Mouse (Mus musculus): Measurements from ENCODE around the gene Rack1. TPM values are rescaled to one million over a fixed set of nuclear protein-coding genes. Genes with fewer than 3 reads are reported as not detected.
A peak's percentile ranks its signal among the peaks of the same experiment; 100 is the strongest.

Gene Rack1
- total RNA-seq, 2 experiments from 2014 or later: 392 to 429 TPM

DNA sequence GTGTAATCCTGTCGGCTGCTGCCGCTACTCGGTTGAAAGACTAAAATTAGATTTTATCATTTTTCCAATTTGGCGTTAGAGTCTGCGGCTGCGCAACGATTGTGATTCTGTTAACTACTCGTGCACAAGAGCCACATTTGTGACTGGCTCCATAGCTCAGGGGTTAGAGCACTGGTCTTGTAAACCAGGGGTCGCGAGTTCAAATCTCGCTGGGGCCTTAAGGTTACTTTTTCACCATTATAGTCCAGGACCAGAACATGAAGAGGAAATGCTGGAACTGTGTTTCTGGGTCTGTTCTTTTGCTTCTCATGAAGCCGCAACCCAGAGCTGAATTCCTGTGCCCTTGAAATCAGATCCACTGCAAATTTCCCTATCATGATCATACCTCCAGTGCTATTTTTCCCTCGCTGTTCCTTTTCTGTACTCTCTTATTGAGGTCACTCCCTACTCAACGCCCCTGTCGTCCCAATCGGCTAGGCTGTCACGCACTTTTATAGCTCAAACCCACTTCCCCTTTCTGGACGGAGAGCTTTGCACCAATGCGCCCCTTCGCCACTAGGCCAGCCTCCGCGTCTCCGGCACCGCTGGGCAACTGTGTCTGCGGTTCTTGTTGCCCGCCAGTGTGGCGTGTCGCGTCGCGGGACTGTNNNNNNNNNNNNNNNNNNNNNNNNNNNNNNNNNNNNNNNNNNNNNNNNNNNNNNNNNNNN lies 53.5 kb downstream of the Rack1 start:
- peak; percentile 74 for DNase-seq
- intact Hi-C loops (cut with DNase I; ENCODE audit: low total_unique reads): no loop called here

Other genes starting within 250 kb of the Rack1 start
- 10 to 100 TPM; 16.3 to 21.0 TPM for gene Trim41, start 17.0 kb downstream of the Rack1 start, total RNA-seq (2021)
- 100 to 1,000 TPM in 1 of 2 experiments, 10 to 100 TPM in 1; 93.7 to 106 TPM for gene Trim7, start 25.8 kb downstream of the Rack1 start, total RNA-seq (2021)
- gene Gm12184, start 26.3 kb downstream of the Rack1 start, total RNA-seq (2021): 1 to 10 TPM; 2.7 to 3.0 TPM
- gene Irgm1, start 71.4 kb downstream of the Rack1 start, total RNA-seq (2021): 1 to 10 TPM; 6.1 to 7.0 TPM
- under 1 TPM; 0.21 to 0.35 TPM for gene Gm5431, start 101.9 kb downstream of the Rack1 start, total RNA-seq (2021)
- 1 to 10 TPM in 1 of 2 experiments, under 1 TPM in 1; 0.82 to 1.2 TPM for gene Psme2b, start 145.9 kb downstream of the Rack1 start, total RNA-seq (2021)
- not detected for gene Olfr56, start 178.6 kb downstream of the Rack1 start, total RNA-seq (2021)
- gene 9930111J21Rik1, start 179.1 kb downstream of the Rack1 start, total RNA-seq (2021): 1 to 10 TPM in 1 of 2 experiments, under 1 TPM in 1; 0.90 to 1.0 TPM
- under 1 TPM; 0.13 to 0.47 TPM for gene Gm12185, start 191.9 kb downstream of the Rack1 start, total RNA-seq (2021)
- under 1 TPM in 1 of 2 experiments, not detected in 1; 0.14 TPM for gene Tgtp1, start 193.8 kb downstream of the Rack1 start, total RNA-seq (2021)

Data from gastrocnemius, postnatal 14 days (tissue).